Mouse (Mus musculus): ENCODE measurements around the gene Shmt2.

GRCm38 (mm10) chr10:127512813-127513212, 9.4 kb downstream of the Shmt2 start:
- peak; percentile 100 for TF ChIP-seq CTCF (IDR thresholded peaks at IDR 0.05; ENCODE audit: low read depth, low read length)
- no peak for TF ChIP-seq POLR2A (IDR thresholded peaks at IDR 0.05; ENCODE audit: insufficient read depth, low read length)

Measured in ES-Bruce4 (cell line).